9 mouse cellular contexts compared by ENCODE assay signal in genomic region chr9:8035546-8035945, GRCm38 (mm10). TPM values are rescaled to one million over a fixed set of nuclear protein-coding genes. Genes with fewer than 3 reads are reported as not detected.
DNase-seq lines count a peak whose midpoint lies in the region; ATAC-seq and TF ChIP-seq lines count a peak whose summit lies in the region.
"Had no signal": no experiment of that assay in that cellular context is flagged by ENCODE, and none has a peak within 500 bp of the region (broad histone marks: within the 10 kb centered on the region; RNA-seq: fewer than 3 reads in every experiment).

No protein-coding gene starts in this region.

- no peaks in the 10 kb centered on the region for H3K27me3 ChIP-seq in embryonic facial prominence, embryonic 13.5 days
- no peaks in the 10 kb centered on the region for H3K27me3 ChIP-seq in liver, adult 2 months (ENCODE audit: control insufficient read depth, insufficient read depth, low read length)
- H3K27me3 ChIP-seq in stomach, postnatal 0 days (ENCODE audit: control insufficient read depth, insufficient read depth, low read length) = no peaks in the 10 kb centered on the region

- no peak overlapping the region; the same call in 1 of the 2 replicates for H3K27ac ChIP-seq in embryonic facial prominence, embryonic 13.5 days
- no peak overlapping the region for H3K27ac ChIP-seq in liver, adult 2 months (replicated peaks; ENCODE audit: insufficient read depth, low read depth, low read length)
- no peak overlapping the region; the same call in 1 of the 2 replicates for H3K27ac ChIP-seq in stomach, postnatal 0 days (replicated peaks)
- H3K27ac ChIP-seq: layer of hippocampus, adult 2 months had no signal

- WGBS in embryonic facial prominence, embryonic 13.5 days = 16% methylated on average over 7 of the region's 7 CpGs
- 26% methylated on average over 7 of the region's 7 CpGs for WGBS in liver, adult 2 months
- WGBS in stomach, postnatal 0 days = 14% methylated on average over 7 of the region's 7 CpGs

- ATAC-seq in embryonic facial prominence, embryonic 13.5 days (ENCODE audit: insufficient number of reproducible peaks, insufficient read depth, low FRiP score, low TSS enrichment, low read depth) = peak; percentile 67; the same call in 1 of the 2 replicates
- ATAC-seq in stomach, postnatal 0 days (ENCODE audit: low FRiP score, low TSS enrichment) = peak; percentile 78; the same call in 1 of the 2 replicates
- ATAC-seq in inflammation-experienced regulatory T-cells, adult 6 months = no peak
- ATAC-seq: activated CD4-positive, CD25-positive, alpha-beta regulatory T cell, adult 4 months had no signal

- H3K4me1 ChIP-seq in embryonic facial prominence, embryonic 13.5 days = peaks cover 8% of the 10 kb centered on the region
- H3K4me1 ChIP-seq in liver, adult 2 months (ENCODE audit: control insufficient read depth, insufficient read depth, low read length) = no peaks in the 10 kb centered on the region
- peaks cover 2% of the 10 kb centered on the region; the same call in 1 of the 2 replicates for H3K4me1 ChIP-seq in stomach, postnatal 0 days (replicated peaks; ENCODE audit: control insufficient read depth, insufficient read depth)

- peak overlapping the region; percentile 21; the same call in 1 of the 2 replicates for H3K4me2 ChIP-seq in embryonic facial prominence, embryonic 13.5 days
- no peak overlapping the region for H3K4me2 ChIP-seq in stomach, postnatal 0 days (replicated peaks; ENCODE audit: low read depth)

- H3K79me2 ChIP-seq in liver, adult 2 months (ENCODE audit: control insufficient read depth, insufficient read depth, low read length) = no peaks in the 10 kb centered on the region

- no peaks in the 10 kb centered on the region for H3K36me3 ChIP-seq in embryonic facial prominence, embryonic 13.5 days
- no peaks in the 10 kb centered on the region for H3K36me3 ChIP-seq in liver, adult 2 months (ENCODE audit: control insufficient read depth, insufficient read depth, low read length)
- H3K36me3 ChIP-seq in stomach, postnatal 0 days (ENCODE audit: control insufficient read depth, insufficient read depth, low read length) = no peaks in the 10 kb centered on the region

- TF ChIP-seq CTCF in liver, adult 2 months (IDR thresholded peaks at IDR 0.05; ENCODE audit: low read depth, low read length) = no peak
- TF ChIP-seq CTCF in stomach, postnatal 0 days (IDR thresholded peaks at IDR 0.05; ENCODE audit: low read depth) = no peak

- H3K9ac ChIP-seq in embryonic facial prominence, embryonic 13.5 days = no peak overlapping the region
- no peak overlapping the region for H3K9ac ChIP-seq in liver, adult 2 months (ENCODE audit: low read depth, low read length)
- H3K9ac ChIP-seq in stomach, postnatal 0 days (ENCODE audit: low read length) = no peak overlapping the region

- H3K4me3 ChIP-seq in embryonic facial prominence, embryonic 13.5 days = no peak overlapping the region
- H3K4me3 ChIP-seq in liver, adult 2 months (ENCODE audit: insufficient read depth, low read depth, low read length) = no peak overlapping the region
- H3K4me3 ChIP-seq in stomach, postnatal 0 days (ENCODE audit: low read depth, low read length) = no peak overlapping the region
- H3K4me3 ChIP-seq: layer of hippocampus, adult 2 months had no signal

- peak; percentile 29 for DNase-seq in thymus, postnatal 0 days (ENCODE audit: low spot score)
- DNase-seq in thymus, adult 18-20 months = no peak
- peak; percentile 19 for DNase-seq in liver, adult 2 months (ENCODE audit: extremely low read depth, low read depth, low spot score)
- peak; percentile 29 for DNase-seq in stomach, postnatal 0 days (ENCODE audit: low spot score)
- no peak for DNase-seq in gastrocnemius, postnatal 25 days

- TF ChIP-seq EP300 in stomach, postnatal 0 days (optimal IDR thresholded peaks at IDR 0.05) = no peak

- no peak for TF ChIP-seq POLR2A in liver, adult 2 months (IDR thresholded peaks at IDR 0.05; ENCODE audit: extremely low read depth, insufficient read depth, low read length)

- H3K9me3 ChIP-seq in embryonic facial prominence, embryonic 13.5 days = no peaks in the 10 kb centered on the region
- no peaks in the 10 kb centered on the region for H3K9me3 ChIP-seq in stomach, postnatal 0 days (ENCODE audit: control insufficient read depth, low read length)

RNA-seq across cellular contexts. Expression of gene Cfap300, which starts 7.1 kb away (rescaled TPM):
- 2.9 and 3.2 TPM in 2 replicates for polyA plus RNA-seq in thymus, postnatal 0 days (2015; fragmentation: Nextera tagmentation; extraction: Ambion mirVana)
- polyA plus RNA-seq in embryonic facial prominence, embryonic 13.5 days (2015; fragmentation: Nextera tagmentation; extraction: Ambion mirVana) = 15.9 and 16.4 TPM in 2 replicates
- 0.34 and 0.74 TPM in 2 replicates for total RNA-seq in liver, adult 2 months (2014; rRNA removed)
- 0.17 and 0.20 TPM in 2 replicates for polyA plus RNA-seq in liver, adult 2 months (2012; rRNA removed)
- polyA plus RNA-seq in stomach, postnatal 0 days (2015; fragmentation: Nextera tagmentation; extraction: Ambion mirVana) = 3.3 and 3.7 TPM in 2 replicates
- under 1 TPM in 2 of 3 experiments, not detected in 1; 0.30 to 0.61 TPM for polyA plus RNA-seq in inflammation-experienced regulatory T-cells, adult 6 months (2017; shearing (Covaris generic))
- under 1 TPM; 0.40 to 0.51 TPM for total RNA-seq in gastrocnemius, postnatal 25 days (2021)

RNA-seq across cellular contexts. Expression of gene Yap1, which starts 31.1 kb away (rescaled TPM):
- polyA plus RNA-seq in thymus, postnatal 0 days (2015; fragmentation: Nextera tagmentation; extraction: Ambion mirVana) = 5.3 and 5.5 TPM in 2 replicates
- polyA plus RNA-seq in embryonic facial prominence, embryonic 13.5 days (2015; fragmentation: Nextera tagmentation; extraction: Ambion mirVana) = 52.6 and 54.8 TPM in 2 replicates
- 21.6 and 27.3 TPM in 2 replicates for total RNA-seq in liver, adult 2 months (2014; rRNA removed)
- 27.9 and 32.0 TPM in 2 replicates for polyA plus RNA-seq in liver, adult 2 months (2012; rRNA removed)
- polyA plus RNA-seq in stomach, postnatal 0 days (2015; fragmentation: Nextera tagmentation; extraction: Ambion mirVana) = 13.6 and 16.0 TPM in 2 replicates
- polyA plus RNA-seq in inflammation-experienced regulatory T-cells, adult 6 months (2017; shearing (Covaris generic)) = not detected
- 10 to 100 TPM; 38.2 to 43.3 TPM for total RNA-seq in gastrocnemius, postnatal 25 days (2021)
- polyA plus RNA-seq: activated CD4-positive, CD25-positive, alpha-beta regulatory T cell, adult 4 months had no signal

Comparison
In these comparisons a context has a peak if more than half of its experiments do, and no peak if none do; other contexts are left out.
1. DNase-seq: peak in thymus, postnatal 0 days (single experiment), liver, adult 2 months (single experiment) and stomach, postnatal 0 days (single experiment); none in thymus, adult 18-20 months (0 of 2) and gastrocnemius, postnatal 25 days (single experiment).